Mouse (Mus musculus) MEL (cell line): ENCODE measurements around the gene Tmem116. TPM values are rescaled to one million over a fixed set of nuclear protein-coding genes. Genes with fewer than 3 reads are reported as not detected.

ENCODE experiments used
- DNase-seq: peaks from one replicate; pipeline ENCODE4 v3.0.0; 2011; ENCODE audit warnings: low read depth, low spot score
- H3K27ac ChIP-seq: 2 replicates; pipeline ENCODE4 v1.5.1; 2012; ENCODE audit warnings: low read depth, mild to moderate bottlenecking, control low read depth, low read length, moderate library complexity; ENCODE audit not compliant: control insufficient read depth
- H3K27me3 ChIP-seq, 2 experiments: fragments of 150-350 bp in 1 of 2; sonication (generic) in 1 of 2; 2 replicates each; pipeline ENCODE4 v1.6.1; 2012; ENCODE audit warnings: low read length in 2 of 2, mild to moderate bottlenecking in 2 of 2, improper control_type of control experiment in 1 of 2, moderate library complexity in 1 of 2; ENCODE audit not compliant: insufficient read depth in 2 of 2, control insufficient read depth in 1 of 2
- H3K36me3 ChIP-seq, 2 experiments: 2 replicates each; pipeline ENCODE4 v1.6.1; 2012 to 2014; ENCODE audit warnings: low read length in 2 of 2, improper control_type of control experiment in 1 of 2, inconsistent platforms in 1 of 2, mild to moderate bottlenecking in 1 of 2; ENCODE audit not compliant: insufficient read depth in 2 of 2, control insufficient read depth in 1 of 2
- H3K4me1 ChIP-seq, 2 experiments: fragments of 150-350 bp in 1 of 2; sonication (generic) in 1 of 2; 2 replicates each; pipeline ENCODE4 v1.6.1; 2012; ENCODE audit warnings: low read length in 2 of 2, improper control_type of control experiment in 1 of 2, mild to moderate bottlenecking in 1 of 2; ENCODE audit not compliant: insufficient read depth in 2 of 2, control insufficient read depth in 1 of 2
- H3K4me3 ChIP-seq, 2 experiments: fragments of 150-350 bp in 1 of 2; sonication (generic) in 1 of 2; 2 replicates each; pipeline ENCODE4 v1.5.1; 2012; ENCODE audit warnings: low read depth in 2 of 2, low read length in 2 of 2, mild to moderate bottlenecking in 2 of 2, moderate library complexity in 2 of 2, control low read depth in 1 of 2, improper control_type of control experiment in 1 of 2; ENCODE audit not compliant: control insufficient read depth in 1 of 2, insufficient read depth in 1 of 2
- H3K79me2 ChIP-seq: 2 replicates; pipeline ENCODE4 v1.6.1; 2012; ENCODE audit warnings: mild to moderate bottlenecking, low read length, moderate library complexity; ENCODE audit not compliant: control insufficient read depth, poor library complexity, insufficient read depth
- H3K9ac ChIP-seq: 2 replicates; pipeline ENCODE4 v1.6.1; 2012; ENCODE audit warnings: low read depth, mild to moderate bottlenecking, control low read depth, low read length, moderate library complexity; ENCODE audit not compliant: control insufficient read depth, poor library complexity, severe bottlenecking
- H3K9me3 ChIP-seq: fragments of 150-350 bp; sonication (generic); replicated peaks from 2 replicates; pipeline ENCODE4 v1.6.1; 2012; ENCODE audit warnings: mild to moderate bottlenecking, low read length, improper control_type of control experiment, moderate library complexity; ENCODE audit not compliant: insufficient read depth
- CHD1 ChIP-seq: IDR thresholded peaks from 2 replicates; pipeline ENCODE4 v1.6.1; 2012; ENCODE audit warnings: low read depth, mild to moderate bottlenecking, inconsistent platforms, low read length, improper control_type of control experiment
- E2F4 ChIP-seq: IDR thresholded peaks from 2 replicates; pipeline ENCODE4 v1.6.1; 2011; ENCODE audit warnings: low read depth, low read length, improper control_type of control experiment, borderline replicate concordance
- EP300 ChIP-seq, 2 experiments: IDR thresholded peaks; 2 replicates each; pipeline ENCODE4 v1.6.1; 2011; ENCODE audit warnings: improper control_type of control experiment in 2 of 2, low read length in 2 of 2, low read depth in 1 of 2, mild to moderate bottlenecking in 1 of 2
- JUND ChIP-seq: IDR thresholded peaks from 2 replicates; pipeline ENCODE4 v1.6.1; 2011; ENCODE audit warnings: low read depth, mild to moderate bottlenecking, improper control_type of control experiment, low read length
- MAX ChIP-seq: IDR thresholded peaks from 2 replicates; pipeline ENCODE4 v1.6.1; 2011; ENCODE audit warnings: low read length, improper control_type of control experiment
- MAZ ChIP-seq: IDR thresholded peaks from 2 replicates; pipeline ENCODE4 v1.6.1; 2012; ENCODE audit warnings: low read depth, mild to moderate bottlenecking, inconsistent platforms, low read length, improper control_type of control experiment
- MYB ChIP-seq: IDR thresholded peaks from 2 replicates; pipeline ENCODE4 v1.6.1; 2011; ENCODE audit warnings: mild to moderate bottlenecking, low read depth, low read length, improper control_type of control experiment
- RAD21 ChIP-seq: IDR thresholded peaks from 2 replicates; pipeline ENCODE4 v1.6.1; 2011; ENCODE audit warnings: mild to moderate bottlenecking, low read depth, low read length, improper control_type of control experiment
- SIN3A ChIP-seq: IDR thresholded peaks from 2 replicates; pipeline ENCODE4 v1.6.1; 2012; ENCODE audit warnings: low read length, improper control_type of control experiment, inconsistent platforms
- TBP ChIP-seq: IDR thresholded peaks from 2 replicates; pipeline ENCODE4 v1.8.0; 2011; ENCODE audit warnings: low read depth, low read length, improper control_type of control experiment
- USF1 ChIP-seq: IDR thresholded peaks from 2 replicates; pipeline ENCODE4 v1.6.1; 2014; ENCODE audit warnings: low read depth, mild to moderate bottlenecking, inconsistent platforms, low read length, improper control_type of control experiment, moderate library complexity
- ZC3H11A ChIP-seq: IDR thresholded peaks from 2 replicates; pipeline ENCODE4 v1.6.1; 2012; ENCODE audit warnings: low read depth, mild to moderate bottlenecking, inconsistent platforms, low read length, improper control_type of control experiment
- ZKSCAN1 ChIP-seq: IDR thresholded peaks from 2 replicates; pipeline ENCODE4 v1.6.1; 2012; ENCODE audit warnings: low read depth, mild to moderate bottlenecking, inconsistent platforms, low read length, improper control_type of control experiment, moderate library complexity
- ZMIZ1 ChIP-seq: IDR thresholded peaks from 2 replicates; pipeline ENCODE4 v1.6.1; 2012; ENCODE audit warnings: low read depth, mild to moderate bottlenecking, inconsistent platforms, low read length, improper control_type of control experiment, moderate library complexity
- ZNF384 ChIP-seq: IDR thresholded peaks from 2 replicates; pipeline ENCODE4 v1.6.1; 2012; ENCODE audit warnings: low read depth, mild to moderate bottlenecking, inconsistent platforms, low read length, improper control_type of control experiment
- polyA plus RNA-seq, 2 experiments: library from polyadenylated mRNA; stranded (reverse) in 1 of 2; unstranded in 1 of 2; fragments of >175 nt in 1 of 2; fragments of >200 nt in 1 of 2; gene quantifications; 2 replicates each; pipeline versions ENCODE4 v1.2.1 to v1.2.4; 2012; ENCODE audit warnings: low replicate concordance in 2 of 2, low read depth in 1 of 2; ENCODE audit not compliant: insufficient read length in 2 of 2, insufficient read depth in 1 of 2, missing spikeins in 1 of 2
- total RNA-seq: library from RNA; depleted of rRNA; stranded (reverse); fragments of 300-350 nt; gene quantifications from 2 replicates; pipeline ENCODE4 v1.2.3, GENCODE M21; 2012

The Tmem116 gene
- total and polyA plus RNA-seq, 3 experiments = 1.7 to 2.6 TPM; not detected in 1

- Histone ChIP-seq H3K4me1 (peaks cover 0 to 10% of the 10 kb centered on the region in 2 experiments; a peak in 1 of 4 replicates), H3K27ac (no peak overlapping the region), H3K36me3 (no peaks in the 10 kb centered on the region; a peak in 1 of 4 replicates), H3K4me3 (no peak overlapping the region), H3K9ac (no peak overlapping the region), H3K27me3 (no peaks in the 10 kb centered on the region), H3K79me2 (no peaks in the 10 kb centered on the region), H3K9me3 (no peaks in the 10 kb centered on the region)
- TF ChIP-seq RAD21 (no peak), ZC3H11A (no peak), EP300 (IDR thresholded peaks at IDR 0.05; ENCODE audit: low read depth in 1 of 2, low read length in 2 of 2) (no peak), SIN3A (no peak)
- DNase-seq = no peak
Measured at GRCm38 (mm10) chr5:121469566-121469965, 17.9 kb downstream of the Tmem116 start.

- H3K9ac ChIP-seq = no peak overlapping the region
Measured at GRCm38 (mm10) chr5:121472411-121472810, 20.7 kb downstream of the Tmem116 start.

GRCm38 (mm10) chr5:121474610-121475009, 22.9 kb downstream of the Tmem116 start:
- H3K4me3 ChIP-seq = no peak overlapping the region
- H3K27ac ChIP-seq = no peak overlapping the region
- H3K9ac ChIP-seq = no peak overlapping the region
- TF ChIP-seq MYB (no peak), USF1 (0 out of 2 replicates have a peak, but pooled peaks have one; percentile 30)
- DNase-seq = no peak
- H3K27me3 ChIP-seq = no peaks in the 10 kb centered on the region
- H3K79me2 ChIP-seq = no peaks in the 10 kb centered on the region
- H3K4me1 ChIP-seq = peaks cover 11 to 20% of the 10 kb centered on the region in 2 experiments
- H3K36me3 ChIP-seq = peaks cover 0 to 14% of the 10 kb centered on the region in 2 experiments; a peak in 2 of 4 replicates
- H3K9me3 ChIP-seq = no peaks in the 10 kb centered on the region

More at GRCm38 (mm10) chr5:121472411-121472810, 20.7 kb downstream of the Tmem116 start:
- no peak for DNase-seq
- H3K79me2 ChIP-seq = no peaks in the 10 kb centered on the region
- peaks cover 11 to 20% of the 10 kb centered on the region in 2 experiments for H3K4me1 ChIP-seq
- H3K27ac ChIP-seq = no peak overlapping the region
- no peaks in the 10 kb centered on the region for H3K9me3 ChIP-seq
- H3K27me3 ChIP-seq = no peaks in the 10 kb centered on the region
- peaks cover 0 to 14% of the 10 kb centered on the region in 2 experiments; a peak in 2 of 4 replicates for H3K36me3 ChIP-seq
- TF ChIP-seq ZMIZ1 = no peak
- TF ChIP-seq ZKSCAN1 = no peak
- TF ChIP-seq ZNF384 = no peak
- TF ChIP-seq MAZ = no peak
- TF ChIP-seq JUND = no peak
- no peak for TF ChIP-seq E2F4
- no peak for TF ChIP-seq CHD1
- no peak for TF ChIP-seq MAX
- TF ChIP-seq TBP = no peak
- no peak overlapping the region for H3K4me3 ChIP-seq
